Mouse (Mus musculus) olfactory bulb, adult 2 months (tissue): ENCODE data around the gene Trmt2b.

ENCODE experiments used
- CTCF ChIP-seq: fragments of 200-500 bp; IDR thresholded peaks from 2 replicates; pipeline ENCODE4 v1.5.1; 2012; ENCODE audit warnings: low read depth, mild to moderate bottlenecking, low read length, moderate library complexity; ENCODE audit not compliant: insufficient read depth
- POLR2A ChIP-seq: fragments of 200-500 bp; IDR thresholded peaks from 2 replicates; pipeline ENCODE4 v1.6.1; 2012; ENCODE audit warnings: mild to moderate bottlenecking, low read depth, low read length, moderate library complexity; ENCODE audit not compliant: insufficient read depth

- TF ChIP-seq CTCF: no peak
- TF ChIP-seq POLR2A: no peak
These were observed 68.3 kb downstream of the Trmt2b start for GRCm38 (mm10) chrX:134208491-134208890.
